Mouse (Mus musculus) spleen, adult 2 months (tissue): Measurements from ENCODE around the gene Stox2.

Source experiments
- CTCF ChIP-seq: fragments of 200-500 bp; IDR thresholded peaks from 2 replicates; pipeline ENCODE4 v1.5.1; 2011; ENCODE audit warnings: mild to moderate bottlenecking, inconsistent platforms; ENCODE audit not compliant: insufficient read depth, insufficient read length, insufficient replicate concordance; ENCODE audit errors: extremely low read depth
- POLR2A ChIP-seq: fragments of 200-500 bp; IDR thresholded peaks from 2 replicates; pipeline ENCODE4 v1.6.1; 2011; ENCODE audit warnings: low read depth, low read length, inconsistent platforms

GRCm38 (mm10) chr8:47212124-47212523 is 234.0 kb downstream of the Stox2 start:
- TF ChIP-seq CTCF (no peak), POLR2A (no peak)
